Mouse (Mus musculus) hindbrain, postnatal 0 days (tissue): ENCODE data around the gene Abt1. TPM values are rescaled to one million over a fixed set of nuclear protein-coding genes. Genes with fewer than 3 reads are reported as not detected.

Source experiments
- ATAC-seq: fragments of 200-750 bp; cut with Nextera tagmentation; 2 replicates; pipeline ENCODE4 v1.8.0; 2017; ENCODE audit warnings: mild to moderate bottlenecking, moderate TSS enrichment, moderate library complexity
- DNase-seq: peaks from one replicate; pipeline ENCODE4 v3.0.0-alpha.2; 2015; ENCODE audit warnings: low spot score
- H3K27ac ChIP-seq: fragments of 300-500 bp; sonication (generic); 2 replicates; pipeline ENCODE4 v1.5.1; 2014; ENCODE audit warnings: mild to moderate bottlenecking
- H3K27me3 ChIP-seq: fragments of 300-500 bp; sonication (generic); 2 replicates; pipeline ENCODE4 v1.6.1; 2014; ENCODE audit warnings: low read length, mixed read lengths; ENCODE audit not compliant: insufficient read depth
- H3K36me3 ChIP-seq: fragments of 300-500 bp; sonication (generic); 2 replicates; pipeline ENCODE4 v1.6.1; 2014; ENCODE audit warnings: low read length, mixed read lengths; ENCODE audit not compliant: insufficient read depth
- H3K4me1 ChIP-seq: fragments of 300-500 bp; sonication (generic); 2 replicates; pipeline ENCODE4 v1.6.1; 2014; ENCODE audit warnings: antibody characterized with exemption, low read length, mixed read lengths; ENCODE audit not compliant: insufficient read depth
- H3K4me2 ChIP-seq: fragments of 300-500 bp; sonication (generic); 2 replicates; pipeline ENCODE4 v1.6.1; 2014; ENCODE audit warnings: low read depth, mild to moderate bottlenecking, low read length, moderate library complexity, mixed read lengths
- H3K4me3 ChIP-seq: fragments of 300-500 bp; sonication (generic); 2 replicates; pipeline ENCODE4 v1.5.1; 2014; ENCODE audit warnings: low read length
- H3K9ac ChIP-seq: fragments of 300-500 bp; sonication (generic); replicated peaks from 2 replicates; pipeline ENCODE4 v1.6.1; 2014; ENCODE audit warnings: mild to moderate bottlenecking, low read length, moderate library complexity, mixed read lengths
- H3K9me3 ChIP-seq: fragments of 300-500 bp; sonication (generic); 2 replicates; pipeline ENCODE4 v1.6.1; 2016; ENCODE audit warnings: low read length, mixed read lengths
- CTCF ChIP-seq: IDR thresholded peaks from 2 replicates; pipeline ENCODE4 v1.5.1; 2016; ENCODE audit warnings: antibody characterized with exemption, control low read depth, low read depth
- WGBS: fragments of 180-500 bp; shearing (Covaris S2); extraction: QIAGEN DNeasy Blood & Tissue Kit; methylation state at CpG from one replicate; pipeline ENCODE4 v1.1.7; 2014; 5-methylcytosine and 5-hydroxymethylcytosine counted together
- polyA plus RNA-seq: library from polyadenylated mRNA; unstranded; fragments of >200 nt; fragmentation: Nextera tagmentation; extraction: Ambion mirVana; gene quantifications from 2 replicates; pipeline ENCODE4 v1.2.1, GENCODE M21; 2015
- total RNA-seq: library from RNA; depleted of rRNA; stranded (reverse); fragments of >200 nt; gene quantifications from 2 replicates; pipeline ENCODE4 v1.2.3, GENCODE M21; 2014

The Abt1 gene
- total and polyA plus RNA-seq, 2 experiments from 2014 or later: 5.0 to 7.2 TPM

GRCm38 (mm10) chr13:23463381-23464223 lies 39.9 kb upstream of the Abt1 start:
- DNase-seq (peak; percentile 86), ATAC-seq (peak; percentile 76)
- H3K9ac ChIP-seq: peak overlapping the region; percentile 51
- no peak overlapping the region for H3K27ac ChIP-seq
- WGBS: under 1% methylated on average over 21 of the region's 21 CpGs
- no peak for TF ChIP-seq CTCF
- H3K4me2 ChIP-seq: peak overlapping the region; percentile 84
- no peaks in the 10 kb centered on the region for H3K27me3 ChIP-seq
- no peaks in the 10 kb centered on the region for H3K36me3 ChIP-seq
- no peaks in the 10 kb centered on the region for H3K9me3 ChIP-seq
- H3K4me3 ChIP-seq: peak overlapping the region; percentile 56
- peaks cover 4% of the 10 kb centered on the region; the same call in 1 of the 2 replicates for H3K4me1 ChIP-seq

GRCm38 (mm10) chr13:23462669-23463068 lies 39.0 kb upstream of the Abt1 start:
- no peaks in the 10 kb centered on the region for H3K36me3 ChIP-seq
- H3K4me3 ChIP-seq: no peak overlapping the region
- no peaks in the 10 kb centered on the region for H3K27me3 ChIP-seq
- no peak for TF ChIP-seq CTCF
- DNase-seq: no peak
- H3K4me2 ChIP-seq: no peak overlapping the region
- H3K9ac ChIP-seq: no peak overlapping the region
- H3K4me1 ChIP-seq: peaks cover 4% of the 10 kb centered on the region; the same call in 1 of the 2 replicates
- no peak overlapping the region for H3K27ac ChIP-seq
- H3K9me3 ChIP-seq: no peaks in the 10 kb centered on the region
- no peak for ATAC-seq

GRCm38 (mm10) chr13:23462063-23462462 lies 38.4 kb upstream of the Abt1 start:
- H3K4me2 ChIP-seq: no peak overlapping the region
- DNase-seq: no peak
- H3K36me3 ChIP-seq: no peaks in the 10 kb centered on the region
- WGBS: 87% methylated on average over 4 of the region's 4 CpGs
- no peak for TF ChIP-seq CTCF
- no peak overlapping the region for H3K4me3 ChIP-seq
- H3K9me3 ChIP-seq: no peaks in the 10 kb centered on the region
- H3K27me3 ChIP-seq: no peaks in the 10 kb centered on the region
- peaks cover 4% of the 10 kb centered on the region; the same call in 1 of the 2 replicates for H3K4me1 ChIP-seq
- no peak for ATAC-seq
- H3K27ac ChIP-seq: no peak overlapping the region
- no peak overlapping the region for H3K9ac ChIP-seq

- no peaks in the 10 kb centered on the region for H3K9me3 ChIP-seq
- no peak overlapping the region for H3K4me2 ChIP-seq
- DNase-seq (no peak), ATAC-seq (no peak)
- H3K27me3 ChIP-seq: no peaks in the 10 kb centered on the region
- H3K4me3 ChIP-seq: no peak overlapping the region
- no peaks in the 10 kb centered on the region for H3K36me3 ChIP-seq
- H3K27ac ChIP-seq: no peak overlapping the region
- H3K4me1 ChIP-seq: no peaks in the 10 kb centered on the region
- 26% methylated on average over 15 of the region's 15 CpGs for WGBS
- TF ChIP-seq CTCF: no peak
- H3K9ac ChIP-seq: no peak overlapping the region
Observed at GRCm38 (mm10) chr13:23459264-23459846, 35.7 kb upstream of the Abt1 start.

GRCm38 (mm10) chr13:23453926-23454325 lies 30.3 kb upstream of the Abt1 start:
- ATAC-seq: no peak
- 0% methylated on average over 9 of the region's 9 CpGs for WGBS
- Histone ChIP-seq H3K36me3 (no peaks in the 10 kb centered on the region), H3K27me3 (no peaks in the 10 kb centered on the region), H3K4me2 (peak overlapping the region; percentile 70), H3K4me3 (peak overlapping the region; percentile 81), H3K27ac (peak overlapping the region; percentile 72), H3K9ac (peak overlapping the region; percentile 61), H3K4me1 (no peaks in the 10 kb centered on the region), H3K9me3 (no peaks in the 10 kb centered on the region)
- no peak for TF ChIP-seq CTCF
- DNase-seq: no peak

- H3K4me3 ChIP-seq: peak overlapping the region; percentile 81
- under 1% methylated on average over 25 of the region's 25 CpGs for WGBS
- no peak for TF ChIP-seq CTCF
- peak; percentile 82 for DNase-seq
- H3K9ac ChIP-seq: peak overlapping the region; percentile 61
- H3K27ac ChIP-seq: peak overlapping the region; percentile 72
- no peaks in the 10 kb centered on the region for H3K27me3 ChIP-seq
- ATAC-seq: peak; percentile 88
- peak overlapping the region; percentile 70 for H3K4me2 ChIP-seq
- no peaks in the 10 kb centered on the region for H3K36me3 ChIP-seq
- no peaks in the 10 kb centered on the region for H3K9me3 ChIP-seq
- no peaks in the 10 kb centered on the region for H3K4me1 ChIP-seq
Observed at GRCm38 (mm10) chr13:23453362-23453862, 29.7 kb upstream of the Abt1 start.

GRCm38 (mm10) chr13:23450398-23450797 lies 26.7 kb upstream of the Abt1 start:
- Histone ChIP-seq H3K36me3 (no peaks in the 10 kb centered on the region), H3K27me3 (no peaks in the 10 kb centered on the region), H3K4me3 (peak overlapping the region; percentile 56), H3K27ac (peak overlapping the region; percentile 20; the same call in 1 of the 2 replicates), H3K9ac (peak overlapping the region; percentile 42), H3K4me2 (peak overlapping the region; percentile 80), H3K9me3 (no peaks in the 10 kb centered on the region), H3K4me1 (no peaks in the 10 kb centered on the region)
- peak; percentile 94 for DNase-seq
- no peak for TF ChIP-seq CTCF
- no peak for ATAC-seq
- WGBS: under 1% methylated on average over 15 of the region's 15 CpGs
